Mouse (Mus musculus) WW6 (cell line): ENCODE results near the gene Rassf5.
"Not testable (repeated sequence)": the region's sequence is repeated elsewhere in the genome, so short reads cannot be mapped to it uniquely, and the experiment has no call there.

Source experiments
- DNase-seq: peaks from one replicate; pipeline ENCODE4 v3.0.0-alpha.2; 2013; ENCODE audit warnings: low read depth, low spot score

Rassf5 gene

GRCm38 (mm10) chr1:131257288-131257687 is 12.2 kb upstream of the Rassf5 start:
- DNase-seq = no peak

GRCm38 (mm10) chr1:131252516-131253250 is 7.6 kb upstream of the Rassf5 start:
- not testable (repeated sequence) for DNase-seq

- no peak for DNase-seq
Measured at GRCm38 (mm10) chr1:131246433-131247395, 1.7 kb upstream of the Rassf5 start.

GRCm38 (mm10) chr1:131245926-131246325 is 868 bp upstream of the Rassf5 start:
- no peak for DNase-seq

- DNase-seq = no peak
Measured at GRCm38 (mm10) chr1:131244536-131245088, 446 bp downstream of the Rassf5 start.

DNA sequence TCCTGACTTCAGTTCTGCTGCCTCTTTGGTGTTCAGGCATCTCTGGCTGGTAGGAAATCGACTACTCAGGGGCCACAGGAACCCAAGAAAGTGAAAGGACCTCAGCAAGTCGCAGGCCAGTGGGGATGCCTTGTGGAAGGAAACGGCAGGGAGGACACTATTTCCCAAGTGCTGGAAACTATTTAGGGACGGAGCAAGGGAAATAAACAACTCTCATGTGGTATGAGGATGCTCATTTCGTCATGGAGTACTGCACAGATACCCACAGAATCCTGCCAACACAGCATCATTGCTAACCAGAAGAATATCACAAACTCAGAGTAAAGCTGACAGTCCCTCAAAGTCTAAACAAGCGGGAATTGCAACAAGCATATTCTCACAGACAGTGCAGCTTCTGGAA is 2.1 kb downstream of the Rassf5 start:
- no peak for DNase-seq

DNA sequence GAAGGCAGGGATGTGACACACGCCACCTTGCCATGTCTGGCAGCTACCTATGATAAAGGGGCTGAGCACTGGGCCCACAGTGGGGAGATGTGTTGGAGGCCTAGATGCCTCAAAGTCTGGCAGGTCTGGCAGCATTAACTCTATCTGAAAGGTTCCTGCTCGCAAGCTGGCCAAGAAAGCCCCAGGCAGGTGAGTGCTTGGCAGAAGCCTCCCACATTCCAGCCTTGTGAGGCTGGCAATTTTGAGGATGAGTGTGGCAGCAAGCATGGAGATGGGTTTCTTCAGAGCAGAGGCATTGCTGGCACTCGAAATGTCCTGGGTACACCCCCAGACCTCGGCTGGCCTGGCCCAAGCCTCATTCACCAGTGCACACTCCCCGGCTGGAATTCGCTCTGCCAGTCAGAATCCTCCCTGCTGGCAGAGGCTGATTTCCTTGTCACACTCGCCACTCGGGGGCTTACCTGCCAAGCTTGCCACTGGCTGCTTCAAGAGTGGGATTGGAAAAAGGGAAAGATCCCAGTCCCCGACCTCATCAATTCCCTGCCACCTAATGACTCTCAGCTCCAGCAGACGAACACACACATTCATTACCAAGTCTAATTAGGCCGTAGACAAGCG is 5.4 kb downstream of the Rassf5 start:
- no peak for DNase-seq

DNA sequence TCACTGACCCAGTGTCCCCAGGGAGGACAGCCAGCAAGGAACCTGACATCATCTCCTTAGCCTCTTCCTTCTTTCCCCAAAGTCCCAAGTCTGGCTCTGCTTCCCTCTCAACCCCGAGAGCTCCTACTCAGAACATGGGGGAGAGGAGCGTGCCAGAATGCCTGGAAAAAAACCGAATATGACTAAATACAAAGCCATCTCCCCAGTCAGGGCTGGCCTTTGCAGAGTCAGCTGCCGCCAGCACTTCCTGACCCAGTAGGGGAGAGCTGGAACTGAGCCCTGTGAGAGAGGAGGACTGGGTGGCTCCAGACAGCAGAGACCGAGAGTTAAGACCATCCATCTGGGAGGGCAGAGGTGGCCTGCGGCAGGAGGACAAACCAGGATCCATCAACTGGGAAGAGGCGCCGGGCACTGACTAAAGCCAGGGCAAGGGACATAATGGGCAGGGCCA is 6.1 kb downstream of the Rassf5 start:
- DNase-seq = no peak

- DNase-seq = no peak
Measured at GRCm38 (mm10) chr1:131236077-131236476, 9.0 kb downstream of the Rassf5 start.

- DNase-seq = no peak
Measured at GRCm38 (mm10) chr1:131233527-131233926, 11.5 kb downstream of the Rassf5 start.

DNA sequence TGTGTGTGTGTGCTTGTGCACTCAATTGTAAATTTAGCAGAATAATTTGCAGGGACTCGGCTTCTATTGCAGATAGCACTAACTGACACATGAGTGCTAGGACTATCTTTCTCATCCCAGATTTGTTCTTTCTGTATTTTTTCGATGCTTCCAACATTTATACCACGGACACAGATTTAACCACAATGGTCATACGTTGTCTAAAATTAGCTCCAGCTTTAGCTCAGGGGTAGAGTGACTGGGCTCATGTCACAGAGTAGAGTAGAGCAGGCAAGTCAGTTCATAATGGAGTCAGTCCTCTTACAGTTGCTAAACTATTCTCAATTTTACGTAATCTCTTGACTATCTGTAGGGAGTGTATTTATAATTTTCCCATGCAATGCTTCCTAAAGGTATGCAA is 16.4 kb downstream of the Rassf5 start:
- no peak for DNase-seq

GRCm38 (mm10) chr1:131228225-131228624 is 16.8 kb downstream of the Rassf5 start:
- DNase-seq = no peak

- no peak for DNase-seq
Measured at GRCm38 (mm10) chr1:131224848-131225471, 20.1 kb downstream of the Rassf5 start.

GRCm38 (mm10) chr1:131223345-131223744 is 21.7 kb downstream of the Rassf5 start:
- no peak for DNase-seq

DNA sequence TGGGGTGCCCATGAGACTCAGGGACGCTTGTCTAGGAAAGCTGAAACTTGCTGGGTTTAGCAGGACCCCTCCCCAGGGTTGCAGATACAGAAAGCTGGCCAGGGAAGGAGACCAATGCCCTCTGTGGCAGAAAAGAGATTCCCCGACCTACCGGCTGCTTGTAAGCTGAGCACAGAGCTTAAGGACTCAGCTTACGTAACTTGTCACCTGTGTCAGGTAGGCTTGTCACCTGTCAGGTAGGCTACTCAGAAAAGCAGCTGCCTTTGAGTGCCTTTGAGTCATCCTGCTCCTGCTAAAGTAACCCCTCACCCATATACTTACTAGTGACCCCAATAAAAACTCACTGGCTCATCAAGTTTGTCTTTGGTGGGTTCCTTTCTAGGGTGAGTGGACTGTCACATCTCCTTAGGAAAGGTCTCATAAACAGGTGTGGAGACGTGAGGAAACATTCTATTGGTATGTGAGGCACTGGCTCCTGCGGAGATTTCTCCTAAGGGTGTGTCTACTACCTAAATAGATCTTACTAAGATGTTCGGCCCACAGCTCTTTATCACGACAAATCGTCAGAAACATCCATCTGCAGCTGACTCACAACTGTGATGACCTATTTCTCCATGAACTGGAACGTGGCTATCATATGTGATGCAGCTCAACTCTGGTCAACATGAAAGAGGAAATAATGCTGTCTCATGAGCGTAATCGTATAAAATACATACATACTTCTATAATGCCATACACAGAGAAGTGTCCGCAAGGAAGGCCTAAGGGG is 23.1 kb downstream of the Rassf5 start:
- DNase-seq = no peak

GRCm38 (mm10) chr1:131218933-131219332 is 26.1 kb downstream of the Rassf5 start:
- DNase-seq = no peak

DNA sequence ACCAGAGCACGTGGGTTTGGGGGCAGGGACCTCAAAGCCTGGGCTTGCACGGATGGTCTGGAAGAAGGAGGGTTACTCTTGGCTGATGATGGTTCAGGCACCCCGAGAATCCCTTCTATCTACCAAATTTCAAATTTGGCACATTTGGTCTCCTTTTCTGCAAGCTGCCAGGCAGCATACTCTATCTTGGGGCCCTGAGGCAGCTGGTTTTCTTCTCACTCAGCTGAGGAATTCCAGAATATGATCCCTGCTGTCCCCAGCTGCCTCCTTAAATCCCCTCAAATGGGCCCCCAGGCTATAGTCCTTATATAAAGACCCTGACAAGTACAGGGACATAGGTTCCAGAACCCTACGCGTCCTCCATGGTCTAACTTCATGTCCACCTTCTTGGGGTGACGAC is 31.7 kb downstream of the Rassf5 start:
- no peak for DNase-seq

DNA sequence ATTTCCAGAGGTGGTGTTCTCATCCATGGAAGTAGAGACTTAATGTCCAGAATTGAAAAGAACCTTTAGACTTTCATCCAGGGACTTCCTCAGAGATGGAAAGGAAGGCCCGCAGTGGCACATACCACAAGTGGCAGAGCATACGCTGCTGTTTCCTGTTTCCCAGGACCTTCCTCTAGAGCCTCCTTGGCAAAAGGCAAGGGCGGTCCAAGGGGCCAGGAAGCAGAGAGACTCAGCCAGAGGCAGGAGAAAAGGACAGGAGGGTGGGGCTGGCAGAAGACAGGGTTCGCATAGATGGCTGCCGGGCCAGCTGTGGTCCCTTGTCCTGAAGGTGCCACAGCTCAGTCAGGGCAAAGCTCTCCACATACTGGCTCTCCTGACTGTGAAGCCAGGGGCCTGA is 32.1 kb downstream of the Rassf5 start:
- DNase-seq = no peak

DNA sequence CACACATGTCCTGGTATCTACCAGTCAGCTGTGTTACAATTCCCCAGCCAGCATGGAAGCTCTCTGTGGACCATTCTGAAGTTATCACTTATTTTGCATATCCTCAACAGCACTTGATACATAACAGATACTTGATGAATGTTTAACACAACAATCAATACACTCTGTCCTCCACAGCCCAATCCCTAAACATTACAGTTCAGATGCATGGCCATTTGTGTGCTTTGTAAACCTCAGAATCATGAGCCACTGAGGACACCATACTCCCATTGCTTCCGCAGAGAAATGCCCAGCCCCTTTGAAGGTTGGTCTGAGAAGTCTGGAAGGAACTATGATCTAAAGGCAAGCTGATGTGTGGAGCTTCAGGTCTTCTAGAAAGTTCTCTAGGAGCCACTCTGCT is 33.4 kb downstream of the Rassf5 start:
- DNase-seq = no peak

DNA sequence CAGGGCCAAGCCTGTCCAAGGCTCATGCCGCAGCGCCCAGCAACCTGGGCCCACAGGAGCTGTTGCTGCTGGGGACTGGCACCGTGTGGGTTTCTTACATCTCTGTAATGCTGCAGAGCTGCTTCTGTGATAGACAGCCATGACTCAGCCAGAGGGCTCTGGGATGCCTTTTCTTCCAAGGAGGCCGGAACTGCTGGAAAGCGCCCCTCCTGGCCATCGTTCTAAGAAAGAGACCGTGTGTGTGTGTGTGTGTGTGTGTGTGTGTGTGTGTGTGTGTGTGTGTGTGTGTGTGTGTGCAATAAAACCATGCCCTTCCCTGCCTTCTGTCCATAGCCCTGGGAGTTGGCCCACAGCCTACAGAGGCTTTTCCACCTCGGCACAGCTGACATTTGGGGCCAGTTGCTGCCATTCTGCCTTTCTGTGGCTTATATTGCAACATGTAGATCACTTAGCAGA is 35.1 kb downstream of the Rassf5 start:
- no peak for DNase-seq

- DNase-seq = no peak
Measured at GRCm38 (mm10) chr1:131208800-131209199, 36.3 kb downstream of the Rassf5 start.
